Mouse (Mus musculus): ENCODE data around the gene Txlnb. TPM values are rescaled to one million over a fixed set of nuclear protein-coding genes. Genes with fewer than 3 reads are reported as not detected.

Gene Txlnb
- 0.01 and 0.02 TPM in 2 replicates for polyA plus RNA-seq (2012)

GRCm38 (mm10) chr10:17795767-17796631 lies at the start of gene Txlnb:
Gene Txlnb, plus strand, starts transcription at chr10:17796226.
- no peak within 1 kb of the TSS for H3K4me3 ChIP-seq (replicated peaks)
- TF ChIP-seq TAL1 (IDR thresholded peaks at IDR 0.05; ENCODE audit: low read length): no peak
- no peak for TF ChIP-seq GATA1 (IDR thresholded peaks at IDR 0.05; ENCODE audit: low read length)
- no peaks in the 10 kb centered on the region for H3K36me3 ChIP-seq (ENCODE audit: control insufficient read depth)
- H3K4me1 ChIP-seq (ENCODE audit: control insufficient read depth): no peaks in the 10 kb centered on the region
- H3K27me3 ChIP-seq (ENCODE audit: control insufficient read depth): no peaks in the 10 kb centered on the region
- no peaks in the 10 kb centered on the region for H3K9me3 ChIP-seq (ENCODE audit: control insufficient read depth, low read length)

DNA sequence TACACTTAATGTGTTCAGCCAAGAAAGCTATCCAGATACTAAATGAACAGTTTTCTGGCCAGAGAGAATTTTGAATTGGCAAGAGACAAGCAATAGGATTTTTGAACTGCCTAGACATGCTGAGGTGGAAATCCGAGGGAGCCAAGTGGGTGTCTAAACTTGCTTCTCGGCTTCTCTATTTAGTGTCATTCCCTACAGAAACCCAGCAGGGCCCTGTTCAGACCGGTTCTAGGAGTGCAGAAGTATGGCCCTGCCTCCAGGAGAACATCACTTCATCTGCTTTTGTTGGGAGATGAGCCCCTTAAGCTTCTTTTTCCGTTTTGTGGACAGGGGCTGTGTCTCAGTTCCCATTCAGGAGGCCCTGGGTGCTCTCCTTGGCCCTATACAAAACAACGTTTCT lies 43.5 kb upstream of the Txlnb start:
- TF ChIP-seq TAL1 (IDR thresholded peaks at IDR 0.05; ENCODE audit: low read length): no peak
- TF ChIP-seq GATA1 (IDR thresholded peaks at IDR 0.05; ENCODE audit: low read length): no peak

DNA sequence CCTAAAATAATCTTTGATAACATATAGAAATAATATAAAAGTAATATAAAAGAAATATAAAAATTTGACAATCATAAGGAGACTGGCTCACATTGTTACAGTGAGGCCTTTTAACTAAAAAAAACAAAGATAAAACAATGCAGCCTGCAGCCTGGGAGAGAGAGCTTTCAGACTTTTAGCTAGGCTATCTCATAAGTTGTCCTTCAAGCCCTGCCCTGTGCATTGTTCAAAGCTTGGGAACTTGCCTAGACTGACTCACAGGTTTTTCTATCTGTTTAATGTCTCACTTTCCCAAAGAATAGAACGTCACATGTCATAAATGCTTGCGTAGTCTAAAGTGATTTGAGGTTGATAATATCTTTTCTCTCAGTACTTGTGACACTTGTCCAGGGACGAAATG lies 36.3 kb upstream of the Txlnb start:
- Histone ChIP-seq H3K27me3 (ENCODE audit: control insufficient read depth) (no peaks in the 10 kb centered on the region), H3K4me3 (replicated peaks) (no peak overlapping the region), H3K4me1 (ENCODE audit: control insufficient read depth) (no peaks in the 10 kb centered on the region), H3K36me3 (ENCODE audit: control insufficient read depth) (no peaks in the 10 kb centered on the region), H3K9me3 (ENCODE audit: control insufficient read depth, low read length) (no peaks in the 10 kb centered on the region)
- TF ChIP-seq GATA1 (IDR thresholded peaks at IDR 0.05; ENCODE audit: low read length) (no peak), TAL1 (IDR thresholded peaks at IDR 0.05; ENCODE audit: low read length) (no peak)

More for the DNA sequence above, 43.5 kb upstream of the Txlnb start:
- no peaks in the 10 kb centered on the region for H3K4me1 ChIP-seq (ENCODE audit: control insufficient read depth)
- no peak overlapping the region for H3K4me3 ChIP-seq (replicated peaks)
- H3K36me3 ChIP-seq (ENCODE audit: control insufficient read depth): no peaks in the 10 kb centered on the region
- no peaks in the 10 kb centered on the region for H3K9me3 ChIP-seq (ENCODE audit: control insufficient read depth, low read length)
- H3K27me3 ChIP-seq (ENCODE audit: control insufficient read depth): no peaks in the 10 kb centered on the region

DNA sequence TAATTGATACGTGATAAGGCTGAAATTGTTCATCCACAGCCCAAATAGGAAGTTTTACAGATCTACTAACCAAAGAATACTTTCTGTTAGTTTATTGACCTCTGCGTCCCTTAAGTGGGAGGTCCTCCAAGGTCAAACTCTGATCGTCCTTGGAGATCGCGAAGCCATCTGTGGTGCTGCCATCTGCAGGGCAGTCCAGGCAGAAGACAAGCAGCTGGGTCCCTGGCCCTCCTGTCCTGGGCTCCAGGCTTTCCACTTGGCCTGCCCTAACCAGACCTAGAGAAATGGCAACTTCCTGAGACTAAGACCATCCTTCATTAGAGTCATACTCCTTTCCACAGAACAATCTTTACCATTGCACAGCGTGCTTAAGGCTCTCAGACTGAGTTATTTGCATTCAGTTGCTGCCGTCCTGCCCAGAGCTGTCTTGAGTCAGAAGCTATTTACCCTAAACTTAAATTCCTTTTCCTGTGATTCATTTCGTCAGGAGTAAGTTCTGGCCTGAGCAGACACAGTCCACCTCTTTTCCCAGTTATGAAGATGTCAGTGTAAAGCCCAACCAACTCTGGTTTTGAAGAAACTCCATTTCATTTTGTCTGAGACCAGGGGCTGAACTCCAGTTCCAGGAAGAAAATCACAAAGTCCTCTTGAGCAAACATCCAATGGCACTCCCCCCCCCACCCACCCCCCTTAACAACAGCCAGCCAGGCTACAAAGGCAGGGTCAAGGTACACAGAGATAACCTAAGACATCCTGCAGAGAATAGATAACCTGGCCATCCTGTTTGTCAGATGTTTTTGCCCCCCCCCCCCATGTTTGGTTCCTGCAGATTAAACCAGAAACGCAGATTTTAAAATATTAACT lies 35.0 kb upstream of the Txlnb start:
- Histone ChIP-seq H3K4me3 (replicated peaks) (no peak overlapping the region), H3K9me3 (ENCODE audit: control insufficient read depth, low read length) (no peaks in the 10 kb centered on the region), H3K27me3 (ENCODE audit: control insufficient read depth) (no peaks in the 10 kb centered on the region), H3K4me1 (ENCODE audit: control insufficient read depth) (no peaks in the 10 kb centered on the region), H3K36me3 (ENCODE audit: control insufficient read depth) (no peaks in the 10 kb centered on the region)
- no peak for TF ChIP-seq GATA1 (IDR thresholded peaks at IDR 0.05; ENCODE audit: low read length)
- TF ChIP-seq TAL1 (IDR thresholded peaks at IDR 0.05; ENCODE audit: low read length): no peak

- no peak overlapping the region for H3K4me3 ChIP-seq (replicated peaks)
- no peak for TF ChIP-seq GATA1 (IDR thresholded peaks at IDR 0.05; ENCODE audit: low read length)
- TF ChIP-seq TAL1 (IDR thresholded peaks at IDR 0.05; ENCODE audit: low read length): no peak
- no peaks in the 10 kb centered on the region for H3K36me3 ChIP-seq (ENCODE audit: control insufficient read depth)
- H3K9me3 ChIP-seq (ENCODE audit: control insufficient read depth, low read length): no peaks in the 10 kb centered on the region
- H3K27me3 ChIP-seq (ENCODE audit: control insufficient read depth): no peaks in the 10 kb centered on the region
- no peaks in the 10 kb centered on the region for H3K4me1 ChIP-seq (ENCODE audit: control insufficient read depth)
Measured at GRCm38 (mm10) chr10:17761652-17762051, 34.4 kb upstream of the Txlnb start.

- Histone ChIP-seq H3K27me3 (ENCODE audit: control insufficient read depth) (no peaks in the 10 kb centered on the region), H3K4me1 (ENCODE audit: control insufficient read depth) (no peaks in the 10 kb centered on the region), H3K36me3 (ENCODE audit: control insufficient read depth) (no peaks in the 10 kb centered on the region), H3K4me3 (replicated peaks) (no peak overlapping the region), H3K9me3 (ENCODE audit: control insufficient read depth, low read length) (no peaks in the 10 kb centered on the region)
- no peak for TF ChIP-seq TAL1 (IDR thresholded peaks at IDR 0.05; ENCODE audit: low read length)
- no peak for TF ChIP-seq GATA1 (IDR thresholded peaks at IDR 0.05; ENCODE audit: low read length)
Measured at GRCm38 (mm10) chr10:17762946-17763345, 33.1 kb upstream of the Txlnb start.

DNA sequence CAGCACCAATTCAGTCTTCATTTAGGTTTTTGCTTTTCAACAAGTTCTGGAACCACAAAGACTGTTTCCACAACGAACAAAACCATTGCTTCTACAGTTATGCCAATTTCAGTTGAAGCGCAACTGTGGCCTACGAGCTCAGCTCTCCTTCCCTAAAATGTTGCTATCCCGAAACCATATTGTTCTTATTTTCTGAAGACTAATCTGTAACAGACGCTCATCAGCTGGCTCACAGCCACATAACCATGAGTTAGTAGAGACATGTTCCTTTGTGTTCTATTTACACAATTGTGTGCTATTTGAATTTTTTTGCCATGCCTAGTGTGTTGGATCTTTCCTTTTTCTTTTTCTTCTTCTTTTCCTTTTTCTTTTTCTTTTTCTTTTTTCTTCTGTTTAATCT lies 26.2 kb upstream of the Txlnb start:
- no peak overlapping the region for H3K4me3 ChIP-seq (replicated peaks)
- H3K9me3 ChIP-seq (ENCODE audit: control insufficient read depth, low read length): no peaks in the 10 kb centered on the region
- no peaks in the 10 kb centered on the region for H3K36me3 ChIP-seq (ENCODE audit: control insufficient read depth)
- H3K4me1 ChIP-seq (ENCODE audit: control insufficient read depth): no peaks in the 10 kb centered on the region
- no peaks in the 10 kb centered on the region for H3K27me3 ChIP-seq (ENCODE audit: control insufficient read depth)
- no peak for TF ChIP-seq GATA1 (IDR thresholded peaks at IDR 0.05; ENCODE audit: low read length)
- TF ChIP-seq TAL1 (IDR thresholded peaks at IDR 0.05; ENCODE audit: low read length): no peak

- Histone ChIP-seq H3K4me1 (ENCODE audit: control insufficient read depth) (no peaks in the 10 kb centered on the region), H3K27me3 (ENCODE audit: control insufficient read depth) (no peaks in the 10 kb centered on the region), H3K4me3 (replicated peaks) (no peak overlapping the region), H3K9me3 (ENCODE audit: control insufficient read depth, low read length) (no peaks in the 10 kb centered on the region), H3K36me3 (ENCODE audit: control insufficient read depth) (no peaks in the 10 kb centered on the region)
- TF ChIP-seq TAL1 (IDR thresholded peaks at IDR 0.05; ENCODE audit: low read length): no peak
- no peak for TF ChIP-seq GATA1 (IDR thresholded peaks at IDR 0.05; ENCODE audit: low read length)
Measured at GRCm38 (mm10) chr10:17772364-17772763, 23.7 kb upstream of the Txlnb start.

DNA sequence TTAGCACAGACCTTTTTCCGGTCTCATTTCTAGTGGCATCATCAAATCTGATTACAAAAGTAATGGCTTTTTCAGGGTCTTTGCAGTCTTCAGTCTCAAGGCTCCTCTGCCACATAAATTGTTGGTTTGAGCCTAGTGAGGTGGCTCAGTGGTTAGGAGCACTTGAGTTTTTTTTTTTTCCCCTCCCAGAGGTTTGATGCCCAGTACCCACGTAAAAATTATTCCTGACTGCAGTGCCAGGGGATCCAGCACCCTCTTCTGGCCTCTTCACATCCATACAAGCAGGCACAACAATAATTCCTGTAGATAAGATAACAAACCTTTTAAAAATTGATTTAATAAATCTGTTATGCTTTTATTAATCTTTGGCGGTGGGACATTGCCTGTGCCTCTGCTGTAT lies 21.7 kb upstream of the Txlnb start:
- no peaks in the 10 kb centered on the region for H3K36me3 ChIP-seq (ENCODE audit: control insufficient read depth)

More for the DNA sequence above, 21.7 kb upstream of the Txlnb start:
- Histone ChIP-seq H3K9me3 (ENCODE audit: control insufficient read depth, low read length) (no peaks in the 10 kb centered on the region), H3K4me3 (replicated peaks) (no peak overlapping the region), H3K4me1 (ENCODE audit: control insufficient read depth) (no peaks in the 10 kb centered on the region), H3K27me3 (ENCODE audit: control insufficient read depth) (no peaks in the 10 kb centered on the region)
- TF ChIP-seq GATA1 (IDR thresholded peaks at IDR 0.05; ENCODE audit: low read length): no peak
- no peak for TF ChIP-seq TAL1 (IDR thresholded peaks at IDR 0.05; ENCODE audit: low read length)

All from erythroblast, embryonic 14.5 days (primary cell).